Comparison of ENCODE assay signal across 10 mouse cellular contexts in genomic region chr8:111624853-111625221, GRCm38 (mm10). TPM values are rescaled to one million over a fixed set of nuclear protein-coding genes. Genes with fewer than 3 reads are reported as not detected.
A peak's percentile ranks its signal among the peaks of the same experiment; 100 is the strongest.
DNase-seq lines count a peak whose midpoint lies in the region; ATAC-seq and TF ChIP-seq lines count a peak whose summit lies in the region.
"Had no signal": no experiment of that assay in that cellular context is flagged by ENCODE, and none has a peak within 500 bp of the region (broad histone marks: within the 10 kb centered on the region; RNA-seq: fewer than 3 reads in every experiment).

No protein-coding gene starts in this region.

- peak; percentile 99 for DNase-seq in heart, adult 11 months
- no peak for DNase-seq in heart, embryonic 10.5 days (ENCODE audit: low spot score)
- peak; percentile 33 for DNase-seq in right cerebral cortex, postnatal 14 days
- no peak for DNase-seq in right cerebral cortex, postnatal 4 days
- no peak for DNase-seq in heart, postnatal 0 days (ENCODE audit: low spot score)
- DNase-seq in spleen, postnatal 10 days (ENCODE audit: low spot score in 2 of 2): no peak
- no peak for DNase-seq in frontal cortex, adult 2 months (ENCODE audit: extremely low spot score in 1 of 2, low spot score in 1 of 2)
- DNase-seq: liver, embryonic 13.5 days had no signal

- no peak for ATAC-seq in heart, postnatal 0 days (ENCODE audit: insufficient read depth, low read depth)
- ATAC-seq in kidney, embryonic 14.5 days (ENCODE audit: low FRiP score, low TSS enrichment): no peak

- no peak; the same call in 1 of the 2 replicates for TF ChIP-seq CTCF in heart, postnatal 0 days (IDR thresholded peaks at IDR 0.05; ENCODE audit: low read depth)

- H3K36me3 ChIP-seq in heart, embryonic 10.5 days: peaks cover 28% of the 10 kb centered on the region
- peaks cover 15% of the 10 kb centered on the region; the same call in 1 of the 2 replicates for H3K36me3 ChIP-seq in heart, postnatal 0 days (replicated peaks; ENCODE audit: control insufficient read depth, insufficient read depth, low read length)
- peaks cover 21% of the 10 kb centered on the region for H3K36me3 ChIP-seq in kidney, embryonic 14.5 days (ENCODE audit: control insufficient read depth, insufficient read depth, low read length)

- H3K9ac ChIP-seq in heart, postnatal 0 days (replicated peaks; ENCODE audit: low read depth, low read length): no peak overlapping the region
- H3K9ac ChIP-seq in kidney, embryonic 14.5 days (ENCODE audit: low read depth, low read length): no peak overlapping the region

- no peak for TF ChIP-seq EP300 in heart, postnatal 0 days (IDR thresholded peaks at IDR 0.05; ENCODE audit: low read depth)

- no peak overlapping the region for H3K27ac ChIP-seq in heart, embryonic 10.5 days
- H3K27ac ChIP-seq in heart, postnatal 0 days (ENCODE audit: low read depth): peak overlapping the region; percentile 73
- H3K27ac ChIP-seq in kidney, embryonic 14.5 days (ENCODE audit: low read depth, low read length): no peak overlapping the region

- 84% methylated on average over 10 of the region's 10 CpGs for WGBS in heart, embryonic 10.5 days
- WGBS in heart, postnatal 0 days: 69% methylated on average over 10 of the region's 10 CpGs
- WGBS in kidney, embryonic 14.5 days: 93% methylated on average over 10 of the region's 10 CpGs

- H3K4me1 ChIP-seq in heart, embryonic 10.5 days: peaks cover 14% of the 10 kb centered on the region
- H3K4me1 ChIP-seq in heart, postnatal 0 days (ENCODE audit: control insufficient read depth, insufficient read depth): peaks cover 20% of the 10 kb centered on the region
- 0 out of 2 replicates have a peak, but pooled peaks cover 3% of the 10 kb centered on the region for H3K4me1 ChIP-seq in kidney, embryonic 14.5 days (ENCODE audit: control insufficient read depth, insufficient read depth, low read length)

- no peaks in the 10 kb centered on the region for H3K9me3 ChIP-seq in heart, embryonic 10.5 days
- no peaks in the 10 kb centered on the region for H3K9me3 ChIP-seq in heart, postnatal 0 days (replicated peaks; ENCODE audit: control insufficient read depth, low read length)
- no peaks in the 10 kb centered on the region for H3K9me3 ChIP-seq in kidney, embryonic 14.5 days (ENCODE audit: control insufficient read depth, low read length)
- H3K9me3 ChIP-seq: liver, embryonic 13.5 days had no signal

- no peaks in the 10 kb centered on the region for H3K27me3 ChIP-seq in heart, embryonic 10.5 days (ENCODE audit: insufficient read depth, poor library complexity, severe bottlenecking)
- H3K27me3 ChIP-seq in heart, postnatal 0 days (ENCODE audit: control insufficient read depth, insufficient read depth, low read length): no peaks in the 10 kb centered on the region
- H3K27me3 ChIP-seq in kidney, embryonic 14.5 days (ENCODE audit: control insufficient read depth, insufficient read depth, low read length): no peaks in the 10 kb centered on the region
- H3K27me3 ChIP-seq: liver, embryonic 13.5 days had no signal

- H3K4me3 ChIP-seq in heart, embryonic 10.5 days: no peak overlapping the region
- no peak overlapping the region for H3K4me3 ChIP-seq in heart, postnatal 0 days (ENCODE audit: low read depth, low read length)
- no peak overlapping the region for H3K4me3 ChIP-seq in kidney, embryonic 14.5 days (ENCODE audit: low read length)
- H3K4me3 ChIP-seq: liver, embryonic 13.5 days; myocyte had no signal

- H3K4me2 ChIP-seq in heart, postnatal 0 days (ENCODE audit: low read depth, low read length): no peak overlapping the region
- H3K4me2 ChIP-seq in kidney, embryonic 14.5 days (replicated peaks; ENCODE audit: low read depth, low read length): no peak overlapping the region
- H3K4me2 ChIP-seq: liver, embryonic 13.5 days had no signal

RNA-seq across cellular contexts. Expression of gene Ldhd, which starts 5.3 kb away (rescaled TPM):
- 0.30 and 0.43 TPM in 2 replicates for polyA plus RNA-seq in heart, embryonic 10.5 days (2016; fragmentation: Nextera tagmentation; extraction: Ambion mirVana)
- 2.7 and 4.3 TPM in 2 replicates for total RNA-seq in heart, postnatal 0 days (2014; rRNA removed; ENCODE audit: low replicate concordance)
- 1.3 and 1.5 TPM in 2 replicates for polyA plus RNA-seq in heart, postnatal 0 days (2015; fragmentation: Nextera tagmentation; extraction: Ambion mirVana)
- 0.53 and 0.99 TPM in 2 replicates for polyA plus RNA-seq in kidney, embryonic 14.5 days (2014; fragmentation: Nextera tagmentation; extraction: Ambion mirVana)
- 18.1 and 18.2 TPM in 2 replicates for polyA plus RNA-seq in frontal cortex, adult 2 months (2012; rRNA removed)

RNA-seq across cellular contexts. Expression of gene Zfp1, which starts 18.4 kb away (rescaled TPM):
- polyA plus RNA-seq in heart, embryonic 10.5 days (2016; fragmentation: Nextera tagmentation; extraction: Ambion mirVana): 17.6 and 18.1 TPM in 2 replicates
- 7.5 and 18.3 TPM in 2 replicates for total RNA-seq in heart, postnatal 0 days (2014; rRNA removed; ENCODE audit: low replicate concordance)
- polyA plus RNA-seq in heart, postnatal 0 days (2015; fragmentation: Nextera tagmentation; extraction: Ambion mirVana): 11.9 and 12.0 TPM in 2 replicates
- polyA plus RNA-seq in kidney, embryonic 14.5 days (2014; fragmentation: Nextera tagmentation; extraction: Ambion mirVana): 23.3 and 24.8 TPM in 2 replicates
- polyA plus RNA-seq in frontal cortex, adult 2 months (2012; rRNA removed): 27.0 and 30.3 TPM in 2 replicates

Comparison
In these comparisons a context has a peak if more than half of its experiments do, and no peak if none do; other contexts are left out.
1. DNase-seq: peak in heart, adult 11 months (single experiment) and right cerebral cortex, postnatal 14 days (single experiment); none in heart, embryonic 10.5 days (single experiment), right cerebral cortex, postnatal 4 days (single experiment), heart, postnatal 0 days (single experiment), spleen, postnatal 10 days (0 of 2) and frontal cortex, adult 2 months (0 of 2).